Mouse (Mus musculus) megakaryocyte, embryonic 14.5 days (primary cell): ENCODE measurements at regions not wholly inside any gene's neighbourhood (a gene's known extent, or its start where the extent isn't known, plus 50 kb on each side); places are given as distances from the start of the nearest gene placed in this dataset.

Experiments
- H3K27me3 ChIP-seq: replicated peaks from 2 replicates; pipeline ENCODE3; 2012; ENCODE audit warnings: inconsistent platforms
- H3K36me3 ChIP-seq: replicated peaks from 2 replicates; pipeline ENCODE3; 2012; ENCODE audit warnings: low read length, inconsistent platforms, mixed read lengths
- H3K4me1 ChIP-seq: 2 replicates; pipeline ENCODE4 v1.6.1; 2012; ENCODE audit warnings: inconsistent platforms
- H3K4me3 ChIP-seq: replicated peaks from 2 replicates; pipeline ENCODE3; 2012; ENCODE audit warnings: moderate library complexity, mild to moderate bottlenecking, inconsistent platforms
- H3K9me3 ChIP-seq: 2 replicates; pipeline ENCODE4 v1.6.1; 2012; ENCODE audit warnings: inconsistent platforms
- FLI1 ChIP-seq: IDR thresholded peaks from 2 replicates; pipeline ENCODE4 v1.6.1; 2012; ENCODE audit warnings: low read length, inconsistent platforms, mixed read lengths
- GATA1 ChIP-seq: IDR thresholded peaks from 3 replicates; pipeline ENCODE4 v1.6.1; 2012; ENCODE audit warnings: mixed read lengths, low read length, inconsistent platforms, borderline replicate concordance

DNA sequence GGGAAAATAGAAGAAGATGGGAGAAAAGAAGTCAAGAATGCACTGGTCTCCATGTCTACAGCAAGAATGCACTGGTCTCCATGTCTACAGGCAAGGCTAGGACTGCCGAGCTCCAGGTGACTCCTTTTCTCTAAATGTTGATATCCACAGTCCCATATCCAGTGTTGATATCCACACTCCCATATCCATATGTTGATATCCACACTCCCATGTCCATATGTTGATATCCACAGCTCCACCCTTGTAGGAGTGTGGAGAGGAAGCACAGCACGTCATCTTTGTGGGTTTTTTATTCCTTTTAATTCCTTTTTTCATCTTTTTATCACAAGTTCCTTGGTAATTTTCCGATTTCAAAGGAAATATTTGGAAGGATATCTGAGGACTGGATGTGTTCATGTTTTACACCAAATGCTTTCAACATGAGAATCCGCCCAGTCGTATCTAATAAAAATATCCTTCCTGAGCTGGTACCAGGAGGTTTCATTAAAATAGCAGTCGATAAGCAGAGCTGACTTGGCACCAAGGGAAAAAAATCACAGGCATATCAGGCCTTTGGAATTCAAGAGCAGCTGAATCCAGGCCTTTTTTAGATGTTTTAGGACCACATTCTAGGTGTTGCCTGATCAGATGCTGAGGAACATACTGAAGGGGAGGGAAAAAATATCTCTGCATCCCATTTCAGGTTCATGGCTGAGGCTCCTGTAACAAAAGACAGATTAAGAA lies 653.7 kb upstream of the Cdh11 start:
- Histone ChIP-seq H3K9me3 (peaks cover 8% of the 10 kb centered on the region; the same call in 1 of the 2 replicates), H3K4me3 (no peak overlapping the region), H3K27me3 (no peaks in the 10 kb centered on the region), H3K4me1 (no peaks in the 10 kb centered on the region), H3K36me3 (no peaks in the 10 kb centered on the region)
- TF ChIP-seq FLI1 (no peak), GATA1 (no peak)

DNA sequence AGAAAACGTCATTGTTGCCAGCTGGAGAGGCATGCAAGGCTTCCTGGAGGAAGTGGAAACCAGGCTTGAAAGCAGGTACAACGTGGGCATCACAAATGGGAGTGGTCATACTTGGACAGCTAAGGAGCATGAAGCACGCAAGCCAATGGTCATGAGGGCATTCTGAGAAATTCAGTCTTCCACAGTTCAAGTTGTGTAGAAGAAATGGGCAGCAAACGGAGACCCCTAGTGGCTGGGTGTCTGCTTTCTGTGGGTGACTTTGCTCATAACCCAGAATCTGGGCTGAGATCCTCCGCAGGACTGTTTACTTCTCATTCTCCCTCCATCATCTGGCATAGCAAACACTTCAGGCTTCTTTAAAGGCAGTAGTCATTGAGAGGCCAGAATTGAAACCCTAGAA lies 655.7 kb upstream of the Cdh11 start:
- Histone ChIP-seq H3K4me3 (no peak overlapping the region), H3K27me3 (no peaks in the 10 kb centered on the region), H3K36me3 (no peaks in the 10 kb centered on the region), H3K4me1 (no peaks in the 10 kb centered on the region), H3K9me3 (peaks cover 8% of the 10 kb centered on the region; the same call in 1 of the 2 replicates)
- no peak for TF ChIP-seq FLI1
- no peak for TF ChIP-seq GATA1

- Histone ChIP-seq H3K36me3 (no peaks in the 10 kb centered on the region), H3K27me3 (no peaks in the 10 kb centered on the region), H3K4me1 (no peaks in the 10 kb centered on the region), H3K4me3 (no peak overlapping the region), H3K9me3 (peaks cover 8% of the 10 kb centered on the region; the same call in 1 of the 2 replicates)
- no peak for TF ChIP-seq FLI1
- no peak for TF ChIP-seq GATA1
These were observed 657.1 kb upstream of the Cdh11 start for GRCm38 (mm10) chr8:103442420-103443125.

DNA sequence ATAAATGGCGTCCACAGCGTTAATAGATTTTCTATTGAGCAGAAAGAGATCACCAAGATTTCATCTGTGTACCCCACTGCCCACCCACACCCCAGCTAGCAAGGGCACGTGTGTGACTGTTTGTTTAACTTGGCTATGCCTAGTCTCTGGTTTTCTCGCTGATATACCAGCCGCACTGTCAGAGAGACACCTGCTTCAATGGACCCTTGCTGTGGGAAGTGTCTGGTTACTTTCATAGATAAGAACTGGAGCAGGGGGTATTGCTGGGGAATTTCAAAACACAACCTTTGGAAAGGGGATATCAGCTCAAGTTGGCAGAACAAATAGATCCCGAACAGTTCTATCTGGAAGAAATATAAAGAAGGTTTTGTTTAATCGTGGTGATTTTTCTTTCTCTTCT lies 656.8 kb upstream of the Cdh5 start:
- H3K4me3 ChIP-seq: no peak overlapping the region
- TF ChIP-seq FLI1 (no peak), GATA1 (no peak)
- H3K27me3 ChIP-seq: no peaks in the 10 kb centered on the region
- peaks cover 9% of the 10 kb centered on the region for H3K9me3 ChIP-seq
- H3K36me3 ChIP-seq: no peaks in the 10 kb centered on the region
- no peaks in the 10 kb centered on the region for H3K4me1 ChIP-seq

DNA sequence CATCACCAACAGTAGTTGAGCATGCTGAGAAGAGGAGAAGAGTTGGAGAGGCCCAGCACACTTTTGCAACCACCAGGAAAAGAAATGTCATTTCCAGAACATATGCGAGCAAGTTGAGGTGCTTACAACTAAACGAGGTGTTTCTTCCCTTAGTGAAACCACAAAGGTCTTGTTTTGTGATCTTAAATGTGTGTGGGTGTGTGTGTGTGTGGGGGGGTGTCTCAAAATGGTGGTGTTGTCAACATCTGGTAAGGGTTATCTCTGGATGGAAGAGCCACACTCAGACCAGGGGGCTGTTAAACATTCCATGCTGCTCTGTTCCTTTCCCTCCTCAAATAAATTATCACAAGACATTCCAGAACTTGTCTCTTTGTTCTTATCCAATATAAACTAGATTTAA lies 656.0 kb upstream of the Cdh5 start:
- no peak for TF ChIP-seq GATA1
- no peak for TF ChIP-seq FLI1
- H3K4me3 ChIP-seq: no peak overlapping the region
- no peaks in the 10 kb centered on the region for H3K27me3 ChIP-seq
- no peaks in the 10 kb centered on the region for H3K4me1 ChIP-seq
- H3K36me3 ChIP-seq: no peaks in the 10 kb centered on the region
- H3K9me3 ChIP-seq: peaks cover 15% of the 10 kb centered on the region

DNA sequence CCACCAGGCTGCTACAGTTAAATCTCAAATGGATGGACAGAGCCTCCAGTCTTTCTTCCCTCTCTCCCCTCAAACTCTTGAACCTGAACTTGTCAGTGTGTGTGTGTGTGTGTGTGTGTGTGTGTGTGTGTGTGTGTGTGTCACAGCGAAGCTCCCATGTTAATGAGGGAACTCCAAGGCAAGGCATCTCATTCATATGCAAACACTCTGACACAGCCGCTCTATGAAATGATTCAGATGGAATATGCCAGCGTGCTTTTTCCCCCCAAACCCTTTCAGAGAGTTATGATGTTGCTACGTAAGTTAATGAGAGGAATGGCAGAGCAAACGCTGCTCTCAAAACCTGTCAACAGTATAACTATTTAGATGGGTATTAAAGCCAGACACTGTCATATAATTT lies 653.5 kb upstream of the Cdh5 start:
- Histone ChIP-seq H3K4me1 (no peaks in the 10 kb centered on the region), H3K36me3 (no peaks in the 10 kb centered on the region), H3K27me3 (no peaks in the 10 kb centered on the region), H3K4me3 (no peak overlapping the region), H3K9me3 (peaks cover 30% of the 10 kb centered on the region)
- no peak for TF ChIP-seq FLI1
- TF ChIP-seq GATA1: no peak

GRCm38 (mm10) chr8:103451381-103452018 lies 649.9 kb upstream of the Cdh5 start:
- TF ChIP-seq GATA1 (no peak), FLI1 (no peak)
- H3K9me3 ChIP-seq: peaks cover 39% of the 10 kb centered on the region
- no peaks in the 10 kb centered on the region for H3K36me3 ChIP-seq
- no peak overlapping the region for H3K4me3 ChIP-seq
- H3K27me3 ChIP-seq: no peaks in the 10 kb centered on the region
- H3K4me1 ChIP-seq: no peaks in the 10 kb centered on the region

GRCm38 (mm10) chr8:103457176-103457575 lies 644.2 kb upstream of the Cdh5 start:
- H3K27me3 ChIP-seq: no peaks in the 10 kb centered on the region
- H3K36me3 ChIP-seq: no peaks in the 10 kb centered on the region
- no peaks in the 10 kb centered on the region for H3K4me1 ChIP-seq
- TF ChIP-seq GATA1 (no peak), FLI1 (no peak)
- H3K9me3 ChIP-seq: peaks cover 32% of the 10 kb centered on the region
- no peak overlapping the region for H3K4me3 ChIP-seq

- Histone ChIP-seq H3K27me3 (no peaks in the 10 kb centered on the region), H3K4me3 (no peak overlapping the region), H3K36me3 (no peaks in the 10 kb centered on the region), H3K9me3 (peaks cover 30% of the 10 kb centered on the region), H3K4me1 (no peaks in the 10 kb centered on the region)
- TF ChIP-seq FLI1 (no peak), GATA1 (no peak)
These were observed 637.9 kb upstream of the Cdh5 start for GRCm38 (mm10) chr8:103463557-103463956.
